ENCODE assay signal across 20 mouse cellular contexts in the genomic region with DNA sequence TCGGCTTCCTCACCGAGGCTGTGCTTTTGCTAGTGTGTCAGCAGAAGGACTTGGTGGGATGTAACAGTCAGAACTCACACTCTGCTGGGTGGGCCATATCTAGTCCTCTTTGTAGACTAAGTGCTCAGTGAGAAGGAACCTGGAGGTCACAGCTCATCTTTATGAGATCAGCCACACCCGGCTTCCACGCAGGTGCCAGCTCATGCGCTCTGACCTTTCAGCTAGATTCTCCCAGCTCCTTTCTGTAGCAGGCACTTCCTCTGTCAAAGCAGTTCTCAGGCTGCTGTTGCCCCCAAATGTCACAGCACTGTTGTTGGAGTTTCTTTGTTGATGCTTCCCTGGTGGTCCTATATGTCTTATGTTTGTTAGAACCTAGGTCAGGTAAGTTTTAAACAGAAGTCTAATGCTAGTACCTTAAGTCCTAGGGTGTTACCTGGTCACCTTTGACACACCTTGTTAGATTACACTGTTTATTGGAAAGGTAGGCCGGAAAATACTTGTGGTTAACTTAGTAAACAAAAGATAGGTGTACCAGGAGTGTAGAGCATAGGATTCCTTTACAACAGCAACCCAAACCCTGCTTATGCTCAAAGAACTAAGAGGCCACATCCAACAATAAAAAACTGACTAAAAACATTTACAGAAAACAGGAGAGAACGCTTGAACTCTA. TPM values are rescaled to one million over a fixed set of nuclear protein-coding genes. Genes with fewer than 3 reads are reported as not detected.
"Had no signal": no experiment of that assay in that cellular context is flagged by ENCODE, and none has a peak within 500 bp of the region (broad histone marks: within the 10 kb centered on the region; RNA-seq: fewer than 3 reads in every experiment).

No protein-coding gene starts in this region.

- H3K4me2 ChIP-seq: limb, embryonic 15.5 days; liver, embryonic 12.5 days; lung, embryonic 14.5 days; midbrain, embryonic 12.5 days; neural tube, embryonic 13.5 days; stomach, embryonic 15.5 days had no signal

- H3K27ac ChIP-seq: kidney, postnatal 0 days; limb, embryonic 15.5 days; liver, embryonic 12.5 days; midbrain, embryonic 12.5 days; neural tube, embryonic 13.5 days; stomach, embryonic 15.5 days had no signal

- H3K27me3 ChIP-seq: limb, embryonic 15.5 days; liver, embryonic 12.5 days; midbrain, embryonic 12.5 days; neural tube, embryonic 13.5 days; stomach, embryonic 15.5 days had no signal

- DNase-seq: kidney, adult 11 months; kidney, adult 9 months; kidney, postnatal 4 days; layer of hippocampus, postnatal 36 days; lung, embryonic 14.5 days; lung, postnatal 14 days; retina, postnatal 1 day; right cerebral cortex, postnatal 4 days; thymus, postnatal 36 days had no signal

- ATAC-seq: liver, embryonic 12.5 days; midbrain, embryonic 16.5 days had no signal

- H3K4me1 ChIP-seq: limb, embryonic 15.5 days; liver, embryonic 12.5 days; midbrain, embryonic 12.5 days; neural tube, embryonic 13.5 days; stomach, embryonic 15.5 days had no signal

- H3K9me3 ChIP-seq: limb, embryonic 15.5 days; liver, embryonic 12.5 days; midbrain, embryonic 12.5 days; neural tube, embryonic 13.5 days; stomach, embryonic 15.5 days had no signal

- H3K4me3 ChIP-seq: limb, embryonic 15.5 days; liver, embryonic 12.5 days; midbrain, embryonic 12.5 days; neural tube, embryonic 13.5 days; stomach, embryonic 15.5 days had no signal

- H3K9ac ChIP-seq: limb, embryonic 15.5 days; liver, embryonic 12.5 days; lung, embryonic 14.5 days; midbrain, embryonic 12.5 days; neural tube, embryonic 13.5 days; stomach, embryonic 15.5 days had no signal

RNA-seq across cellular contexts. Expression of a gene that starts 35.1 kb away (rescaled TPM):
- total RNA-seq: layer of hippocampus, postnatal 36 days; megakaryocyte-erythroid progenitor cell, adult 5-6 weeks had no signal
- polyA plus RNA-seq: kidney, postnatal 0 days; limb, embryonic 11.5 days; limb, embryonic 15.5 days; liver, embryonic 12.5 days; lung, embryonic 14.5 days; midbrain, embryonic 12.5 days; neural tube, embryonic 13.5 days; spleen, adult 2 months; thymus, postnatal 0 days had no signal
